Mouse (Mus musculus) G1E-ER4 (cell line): ENCODE measurements around the gene Lcn4. TPM values are rescaled to one million over a fixed set of nuclear protein-coding genes. Genes with fewer than 3 reads are reported as not detected.

Source experiments
- GATA1 ChIP-seq: IDR thresholded peaks from one replicate; pipeline ENCODE4 v1.8.0; 2012; ENCODE audit warnings: low read length, inconsistent platforms
- polyA plus RNA-seq: library from polyadenylated mRNA; stranded (reverse); fragments of >175 nt; gene quantifications from 2 replicates; pipeline ENCODE4 v1.2.3, GENCODE M21; 2012

The Lcn4 gene
- polyA plus RNA-seq, 1 experiment: not detected

GRCm38 (mm10) chr2:26638039-26638438 is 33.0 kb downstream of the Lcn4 start:
- no peak for TF ChIP-seq GATA1

DNA sequence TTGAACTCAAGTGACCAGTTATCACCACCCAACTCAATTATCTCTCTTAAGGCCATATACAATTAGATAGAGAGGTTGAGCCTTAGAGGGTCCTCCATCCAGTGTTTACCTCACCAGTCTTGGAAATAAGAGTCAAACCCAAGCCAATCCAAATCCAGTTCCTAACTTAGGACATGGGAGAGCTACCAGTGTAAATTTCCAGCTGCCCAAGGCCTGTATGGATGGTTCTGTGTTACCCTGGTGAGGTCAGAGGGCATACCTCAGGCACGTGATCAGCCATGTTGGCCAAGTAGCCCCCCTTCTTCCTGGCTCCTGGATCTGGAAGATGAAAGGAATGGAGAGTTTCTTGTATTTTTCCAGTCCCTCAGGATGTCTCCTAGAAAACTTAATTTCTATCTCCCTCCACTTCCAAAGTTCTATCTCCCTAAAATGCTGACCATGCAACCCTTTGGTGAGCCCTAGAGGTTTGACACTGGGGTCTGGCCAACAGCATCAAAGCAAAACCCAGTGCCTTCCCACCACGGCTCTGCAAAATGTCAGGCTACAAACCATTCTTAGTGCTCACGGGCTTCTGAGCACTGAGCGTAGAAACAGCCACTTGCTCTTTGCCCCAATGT is 33.7 kb downstream of the Lcn4 start:
- TF ChIP-seq GATA1: no peak

DNA sequence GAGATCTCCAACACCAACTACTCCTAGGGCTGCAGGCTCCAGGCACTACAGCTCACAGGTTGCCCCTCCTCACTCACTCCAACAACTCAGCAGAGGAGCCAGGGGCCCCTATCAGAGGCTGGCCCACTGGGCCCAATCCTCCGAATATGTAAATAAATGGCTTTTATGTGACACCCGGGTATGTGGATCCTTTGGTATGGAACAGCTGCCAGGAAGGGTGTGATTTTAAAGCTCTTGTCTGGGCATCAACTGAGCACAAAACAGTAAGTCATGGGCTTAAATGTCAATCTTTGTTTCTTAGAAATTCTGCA is 34.8 kb downstream of the Lcn4 start:
- no peak for TF ChIP-seq GATA1

- TF ChIP-seq GATA1: no peak
Observed at GRCm38 (mm10) chr2:26635489-26636324, 35.4 kb downstream of the Lcn4 start.

- no peak for TF ChIP-seq GATA1
Observed at GRCm38 (mm10) chr2:26634629-26635488, 36.2 kb downstream of the Lcn4 start.

DNA sequence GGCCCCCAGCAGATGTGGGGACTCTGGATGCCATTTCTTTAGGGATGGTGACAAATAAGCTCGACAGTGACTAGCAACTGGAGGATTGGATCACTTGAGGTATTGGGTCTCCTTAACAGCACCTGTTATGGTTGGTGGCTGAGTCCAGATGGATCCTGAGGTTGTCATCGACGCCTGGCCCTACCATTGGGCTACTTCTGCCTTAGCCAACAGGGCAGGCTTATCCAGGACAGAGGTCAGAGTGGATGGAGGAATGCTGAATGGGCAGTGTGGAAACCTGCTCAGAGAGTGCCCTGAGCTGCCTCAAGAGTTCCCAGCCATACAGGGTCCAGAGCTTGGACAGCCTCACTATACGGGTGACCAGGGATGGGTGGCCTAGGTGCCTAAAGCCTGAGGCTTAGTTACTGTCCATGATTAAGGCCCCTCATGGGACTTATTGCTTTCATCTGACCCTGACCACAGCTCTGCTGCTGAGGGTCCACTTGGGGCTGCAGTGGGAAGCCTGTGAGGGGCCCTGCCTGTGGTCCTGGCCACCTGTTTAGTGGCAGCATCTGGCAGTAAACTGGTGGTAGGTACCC is 37.0 kb downstream of the Lcn4 start:
- TF ChIP-seq GATA1: no peak

GRCm38 (mm10) chr2:26632541-26633395 is 38.3 kb downstream of the Lcn4 start:
- TF ChIP-seq GATA1: no peak

GRCm38 (mm10) chr2:26628792-26629437 is 42.2 kb downstream of the Lcn4 start:
- no peak for TF ChIP-seq GATA1

DNA sequence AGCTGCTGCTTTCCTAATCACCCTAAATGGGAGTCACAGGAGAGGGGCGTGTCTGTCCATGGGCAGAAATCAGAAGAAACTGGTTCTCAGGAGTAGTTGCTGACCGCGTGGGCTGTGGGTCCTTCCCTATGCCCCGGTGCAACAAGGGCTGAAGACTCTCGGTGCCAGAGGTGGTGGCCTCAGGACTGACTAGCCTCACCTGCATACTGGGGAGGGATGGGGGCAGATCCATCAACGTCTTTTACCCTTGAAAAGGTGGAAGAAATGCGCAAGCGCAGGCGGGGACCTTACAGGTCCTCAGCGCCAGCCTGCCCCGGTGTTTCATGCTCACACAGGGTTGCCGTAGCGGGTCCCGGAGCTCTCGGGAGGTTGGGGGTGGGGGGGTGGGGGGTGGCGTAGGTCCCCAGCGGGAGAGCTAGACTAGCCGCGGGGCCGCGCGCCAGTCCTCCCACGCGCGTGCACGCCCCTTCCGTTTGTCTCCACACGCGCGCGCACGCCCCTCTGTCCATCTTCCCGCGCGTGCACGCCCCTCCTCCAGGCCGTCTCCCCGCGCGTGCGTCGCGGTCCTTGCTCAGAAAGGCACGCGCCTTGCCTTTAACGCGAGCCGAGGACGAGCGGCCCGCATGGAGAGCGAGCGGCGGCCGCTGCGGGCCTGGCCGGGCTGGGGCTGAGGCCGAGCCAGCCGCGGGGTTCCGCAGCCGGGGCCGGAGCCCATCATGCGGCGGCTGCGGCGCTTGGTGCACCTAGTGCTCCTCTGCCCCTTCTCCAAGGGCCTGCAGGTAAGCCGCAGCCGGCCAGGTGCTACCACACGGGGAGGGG is 43.0 kb downstream of the Lcn4 start, which contains the start of gene Fam69b:
Gene Fam69b (plus strand): TSS at position 537 of the 819 bp plus-strand sequence.
- no peak for TF ChIP-seq GATA1

GRCm38 (mm10) chr2:26626081-26626480 is 45.0 kb downstream of the Lcn4 start:
- TF ChIP-seq GATA1: no peak

- TF ChIP-seq GATA1: no peak
Observed at GRCm38 (mm10) chr2:26625419-26625818, 45.7 kb downstream of the Lcn4 start.

DNA sequence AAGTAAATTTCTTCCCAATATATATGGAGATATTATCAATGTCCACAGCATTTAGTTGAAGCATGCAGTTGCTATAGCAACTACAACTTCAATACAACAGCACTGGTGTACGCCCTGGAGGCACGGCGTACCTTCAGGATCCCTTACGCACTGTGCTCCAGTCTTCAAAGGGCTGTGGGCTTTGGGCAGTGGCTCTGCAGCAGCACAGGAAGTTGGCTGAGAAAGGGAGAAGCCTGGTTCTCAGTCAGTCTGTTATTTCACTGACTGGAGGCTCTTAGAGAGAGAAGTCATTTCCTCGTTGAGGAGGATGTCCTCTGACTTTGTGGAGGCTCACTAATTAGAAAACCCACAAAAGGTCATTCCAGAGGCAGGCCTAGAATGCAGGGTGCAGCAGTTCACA is 48.1 kb downstream of the Lcn4 start:
- no peak for TF ChIP-seq GATA1

GRCm38 (mm10) chr2:26621246-26621645 is 49.8 kb downstream of the Lcn4 start:
- no peak for TF ChIP-seq GATA1
